Mouse (Mus musculus) lung, embryonic 15.5 days (tissue): ENCODE data around the gene Xxylt1. TPM values are rescaled to one million over a fixed set of nuclear protein-coding genes. Genes with fewer than 3 reads are reported as not detected.

ENCODE experiments used
- ATAC-seq: fragments of 200-750 bp; cut with Nextera tagmentation; 2 replicates; pipeline ENCODE4 v1.8.0; 2017; ENCODE audit warnings: moderate number of reproducible peaks, borderline replicate concordance; ENCODE audit not compliant: low FRiP score, low TSS enrichment; ENCODE audit errors: extremely low read depth
- H3K27ac ChIP-seq: fragments of 300-500 bp; sonication (generic); 2 replicates; pipeline ENCODE4 v1.5.1; 2015; ENCODE audit warnings: moderate library complexity, mild to moderate bottlenecking, inconsistent platforms
- H3K27me3 ChIP-seq: fragments of 300-500 bp; sonication (generic); 2 replicates; pipeline ENCODE4 v1.6.1; 2015; ENCODE audit warnings: inconsistent platforms
- H3K36me3 ChIP-seq: fragments of 300-500 bp; sonication (generic); 2 replicates; pipeline ENCODE4 v1.6.1; 2015; ENCODE audit warnings: inconsistent platforms
- H3K4me1 ChIP-seq: fragments of 300-500 bp; sonication (generic); 2 replicates; pipeline ENCODE4 v1.6.1; 2015; ENCODE audit warnings: inconsistent platforms
- H3K4me2 ChIP-seq: fragments of 300-500 bp; sonication (generic); 2 replicates; pipeline ENCODE4 v1.6.1; 2015; ENCODE audit warnings: inconsistent platforms, mild to moderate bottlenecking, moderate library complexity
- H3K4me3 ChIP-seq: fragments of 300-500 bp; sonication (generic); 2 replicates; pipeline ENCODE4 v1.5.1; 2015; ENCODE audit warnings: mild to moderate bottlenecking, inconsistent platforms
- H3K9ac ChIP-seq: fragments of 300-500 bp; sonication (generic); 2 replicates; pipeline ENCODE4 v1.6.1; 2015; ENCODE audit warnings: inconsistent platforms
- H3K9me3 ChIP-seq: fragments of 300-500 bp; sonication (generic); 2 replicates; pipeline ENCODE4 v1.6.1; 2016; ENCODE audit warnings: inconsistent platforms
- WGBS: fragments of 180-500 bp; shearing (Covaris S2); methylation state at CpG from one replicate; pipeline ENCODE4 v1.1.7; 2015; 5-methylcytosine and 5-hydroxymethylcytosine counted together
- polyA plus RNA-seq: library from polyadenylated mRNA; unstranded; fragments of >200 nt; fragmentation: Nextera tagmentation; extraction: Ambion mirVana; gene quantifications from 2 replicates; pipeline ENCODE4 v1.2.1, GENCODE M21; 2015

Xxylt1 gene
- polyA plus RNA-seq, 1 experiment from 2014 or later: 17.2 TPM

DNA sequence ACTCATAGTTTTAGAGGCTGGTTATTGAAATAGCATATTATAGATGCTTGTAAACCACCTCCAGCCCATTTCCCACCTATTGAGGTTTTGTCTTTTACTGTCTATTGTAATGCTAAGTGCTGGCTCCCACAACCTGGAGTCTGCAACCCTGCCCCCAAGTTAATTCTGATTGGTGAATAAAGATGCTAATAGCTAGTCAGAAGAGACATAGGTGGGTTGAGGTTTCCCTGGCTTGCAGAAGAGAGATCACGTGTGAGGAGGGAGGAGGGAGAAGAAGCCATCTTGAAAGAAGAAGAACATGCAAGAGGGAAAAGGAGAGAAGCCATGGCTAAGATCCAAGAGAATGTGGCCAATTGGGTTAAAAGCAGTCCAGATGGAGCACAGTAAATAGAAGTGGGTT lies 43.8 kb downstream of the Xxylt1 start:
- Histone ChIP-seq H3K4me2 (no peak overlapping the region), H3K27me3 (no peaks in the 10 kb centered on the region), H3K9ac (no peak overlapping the region), H3K4me3 (no peak overlapping the region), H3K36me3 (no peaks in the 10 kb centered on the region), H3K27ac (no peak overlapping the region), H3K4me1 (peaks cover 17% of the 10 kb centered on the region), H3K9me3 (no peaks in the 10 kb centered on the region)
- WGBS: 86% methylated on average over 1 of the region's 1 CpGs
- ATAC-seq: no peak

DNA sequence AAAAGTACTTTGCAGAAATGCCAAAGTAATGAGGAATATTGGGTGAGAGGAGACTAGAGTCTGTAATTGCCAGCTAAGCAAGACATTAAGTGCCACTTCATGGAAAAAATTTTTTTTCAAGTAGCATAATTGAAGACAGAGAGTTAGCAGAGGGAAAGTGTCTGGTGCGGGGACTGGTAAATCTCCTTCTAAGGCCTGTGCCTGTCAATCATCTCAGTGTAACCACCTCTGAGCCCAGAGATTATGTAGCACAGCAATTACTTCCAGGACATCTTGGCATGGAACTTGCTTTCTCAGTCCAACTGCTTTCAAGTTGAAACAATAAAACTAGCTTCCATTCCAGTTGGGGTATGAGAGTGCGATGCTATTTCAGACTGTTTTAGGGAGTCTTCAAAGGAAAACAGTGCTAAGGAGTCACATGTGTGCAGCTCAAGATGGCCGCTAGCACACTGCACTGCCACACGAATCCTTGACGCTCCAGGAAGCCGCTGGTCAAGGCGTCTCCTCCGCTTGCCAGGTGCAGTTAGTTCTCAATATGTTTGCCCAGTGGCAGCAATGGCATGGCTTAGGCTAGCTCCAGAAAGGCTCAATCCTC lies 45.5 kb downstream of the Xxylt1 start:
- WGBS: 77% methylated on average over 8 of the region's 8 CpGs
- no peaks in the 10 kb centered on the region for H3K9me3 ChIP-seq
- ATAC-seq: 0 out of 2 replicates have a peak, but pooled peaks have one; percentile 31
- peaks cover 17% of the 10 kb centered on the region for H3K4me1 ChIP-seq
- no peak overlapping the region for H3K9ac ChIP-seq
- no peak overlapping the region for H3K4me3 ChIP-seq
- peak overlapping the region; percentile 43; the same call in 1 of the 2 replicates for H3K27ac ChIP-seq
- H3K27me3 ChIP-seq: no peaks in the 10 kb centered on the region
- H3K4me2 ChIP-seq: no peak overlapping the region
- H3K36me3 ChIP-seq: no peaks in the 10 kb centered on the region

DNA sequence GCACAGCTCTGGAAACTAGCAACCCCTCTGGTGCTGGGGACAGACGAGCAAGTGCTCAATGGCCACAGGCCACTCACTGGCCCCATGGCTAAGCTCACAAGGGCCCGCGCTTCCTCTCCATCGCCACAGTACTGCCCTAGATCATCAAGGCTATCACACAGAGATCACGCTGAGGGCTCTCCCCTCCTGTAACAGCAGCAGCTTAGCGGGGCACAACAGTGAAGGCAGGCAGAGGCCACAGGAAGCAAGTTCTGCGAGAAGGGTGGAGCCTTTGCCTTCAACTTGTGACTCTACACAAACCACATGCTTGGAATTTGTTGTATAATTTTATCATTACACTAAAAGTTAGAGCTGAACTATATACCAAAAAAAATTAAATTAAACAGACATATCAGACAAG lies 46.0 kb downstream of the Xxylt1 start:
- H3K4me1 ChIP-seq: peaks cover 17% of the 10 kb centered on the region
- no peaks in the 10 kb centered on the region for H3K36me3 ChIP-seq
- H3K4me2 ChIP-seq: no peak overlapping the region
- H3K9ac ChIP-seq: no peak overlapping the region
- ATAC-seq: 0 out of 2 replicates have a peak, but pooled peaks have one; percentile 52
- no peak overlapping the region for H3K4me3 ChIP-seq
- H3K27me3 ChIP-seq: no peaks in the 10 kb centered on the region
- no peaks in the 10 kb centered on the region for H3K9me3 ChIP-seq
- 0 out of 2 replicates have a peak overlapping the region, but pooled peaks have one; percentile 11 for H3K27ac ChIP-seq
- WGBS: 44% methylated on average over 7 of the region's 7 CpGs

DNA sequence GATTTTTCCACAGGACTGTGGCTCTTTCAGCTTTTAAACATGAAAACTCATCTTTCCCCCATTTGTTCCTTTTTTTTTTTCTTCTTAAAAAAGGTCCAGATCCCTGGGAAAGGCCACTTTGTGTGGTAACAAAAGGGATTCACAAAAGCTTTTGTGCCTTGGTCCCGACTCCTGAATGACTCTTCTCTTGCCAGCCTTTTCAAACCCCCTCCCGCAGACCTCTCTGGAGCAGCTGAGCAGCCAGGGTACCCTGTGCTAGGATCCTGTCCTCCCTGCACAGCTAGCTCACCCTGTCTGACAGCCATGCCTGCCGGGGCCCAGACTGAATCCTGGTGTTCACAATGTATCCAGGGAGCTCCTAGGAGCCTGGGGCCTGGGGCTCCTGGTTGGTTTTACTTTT lies 47.2 kb downstream of the Xxylt1 start:
- H3K36me3 ChIP-seq: no peaks in the 10 kb centered on the region
- H3K27me3 ChIP-seq: no peaks in the 10 kb centered on the region
- no peaks in the 10 kb centered on the region for H3K9me3 ChIP-seq
- no peak for ATAC-seq
- no peak overlapping the region for H3K27ac ChIP-seq
- H3K4me1 ChIP-seq: peaks cover 17% of the 10 kb centered on the region
- WGBS: 87% methylated on average over 3 of the region's 3 CpGs
- no peak overlapping the region for H3K4me2 ChIP-seq
- H3K4me3 ChIP-seq: no peak overlapping the region
- no peak overlapping the region for H3K9ac ChIP-seq

DNA sequence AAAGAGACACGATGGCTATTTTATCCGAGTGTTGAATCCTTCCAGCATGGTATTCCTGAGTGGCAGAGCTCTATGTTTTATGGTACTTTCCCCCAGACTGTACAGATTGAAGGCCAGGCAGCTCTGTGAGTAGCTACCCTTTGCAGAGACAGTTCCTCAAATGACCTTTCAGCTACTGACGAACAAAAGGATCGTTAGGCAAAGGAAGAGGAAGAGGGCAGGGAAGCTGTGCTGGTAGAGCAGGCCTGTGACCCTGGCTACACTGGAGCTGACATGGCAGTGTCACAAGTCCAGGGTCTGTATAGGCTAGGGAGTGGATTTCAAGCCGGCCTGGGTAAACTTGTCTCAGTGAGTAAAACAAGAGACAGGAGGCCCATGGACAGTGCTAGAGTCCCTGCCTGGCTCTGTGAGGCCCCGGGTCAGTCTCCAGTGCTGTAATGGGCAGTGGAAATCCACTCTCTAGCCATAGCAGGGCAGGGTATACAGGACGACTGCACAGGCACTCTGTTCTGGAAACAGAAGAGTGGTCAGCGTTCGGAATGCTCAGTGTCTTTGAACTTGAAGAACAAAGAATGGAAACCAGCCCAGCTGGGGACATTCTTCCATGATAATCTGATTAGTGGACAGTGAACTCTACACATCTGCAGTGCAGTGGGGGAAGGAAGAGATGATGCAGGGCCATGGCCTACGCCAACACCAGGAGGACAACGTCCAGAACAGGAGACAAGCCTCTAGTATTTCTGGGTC lies 51.3 kb downstream of the Xxylt1 start:
- no peak for ATAC-seq
- 68% methylated on average over 11 of the region's 11 CpGs for WGBS
- H3K9ac ChIP-seq: no peak overlapping the region
- no peaks in the 10 kb centered on the region for H3K27me3 ChIP-seq
- no peaks in the 10 kb centered on the region for H3K36me3 ChIP-seq
- no peaks in the 10 kb centered on the region for H3K9me3 ChIP-seq
- no peak overlapping the region for H3K27ac ChIP-seq
- H3K4me1 ChIP-seq: peaks cover 11% of the 10 kb centered on the region; the same call in 1 of the 2 replicates
- H3K4me2 ChIP-seq: no peak overlapping the region
- no peak overlapping the region for H3K4me3 ChIP-seq

DNA sequence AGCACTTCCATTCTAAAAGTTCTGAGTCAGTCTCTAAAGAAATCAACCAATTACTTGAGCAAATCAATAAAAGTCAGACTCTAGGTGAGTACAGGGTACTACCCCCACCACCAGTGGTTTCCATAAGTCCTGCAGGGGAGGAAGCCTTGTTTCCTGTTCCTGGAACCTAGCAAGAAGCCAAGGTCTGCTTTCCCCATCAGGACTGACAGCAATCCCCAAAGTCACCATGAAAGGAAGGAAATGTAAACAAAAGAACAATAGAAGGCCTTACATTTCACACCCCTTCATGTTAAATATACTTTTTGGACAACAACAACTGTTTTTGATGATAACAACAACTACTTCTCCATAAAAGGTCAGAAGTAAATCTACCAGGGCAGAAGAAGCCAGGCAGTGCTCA lies 53.6 kb downstream of the Xxylt1 start:
- H3K4me1 ChIP-seq: 0 out of 2 replicates have a peak, but pooled peaks cover 6% of the 10 kb centered on the region
- H3K36me3 ChIP-seq: no peaks in the 10 kb centered on the region
- no peak overlapping the region for H3K27ac ChIP-seq
- H3K9ac ChIP-seq: no peak overlapping the region
- no peak for ATAC-seq
- H3K27me3 ChIP-seq: no peaks in the 10 kb centered on the region
- no peaks in the 10 kb centered on the region for H3K9me3 ChIP-seq
- H3K4me2 ChIP-seq: no peak overlapping the region
- no peak overlapping the region for H3K4me3 ChIP-seq

DNA sequence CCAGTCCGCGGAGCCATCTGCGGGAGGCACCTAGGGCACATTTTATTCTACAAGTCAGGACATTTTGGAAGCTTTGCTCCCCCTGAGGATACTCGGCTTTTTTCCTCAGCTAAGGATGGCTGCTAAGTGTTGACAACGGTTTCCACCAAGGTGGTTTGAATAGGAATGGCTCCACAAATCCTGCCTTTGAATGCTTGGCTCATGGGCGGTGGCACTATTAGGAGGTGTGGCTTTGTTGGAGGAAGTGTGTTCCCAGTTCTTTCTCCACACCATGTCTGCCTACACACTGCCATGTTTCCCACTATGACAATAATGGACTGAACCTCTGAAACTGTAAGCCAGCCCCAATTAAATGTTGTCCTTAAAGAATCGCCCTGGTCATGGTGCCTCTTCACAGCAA lies 55.7 kb downstream of the Xxylt1 start:
- Histone ChIP-seq H3K4me1 (peaks cover 22% of the 10 kb centered on the region), H3K9ac (no peak overlapping the region), H3K27me3 (no peaks in the 10 kb centered on the region), H3K27ac (no peak overlapping the region), H3K36me3 (no peaks in the 10 kb centered on the region), H3K9me3 (no peaks in the 10 kb centered on the region), H3K4me3 (no peak overlapping the region), H3K4me2 (no peak overlapping the region)
- ATAC-seq: no peak
- 90% methylated on average over 7 of the region's 7 CpGs for WGBS

DNA sequence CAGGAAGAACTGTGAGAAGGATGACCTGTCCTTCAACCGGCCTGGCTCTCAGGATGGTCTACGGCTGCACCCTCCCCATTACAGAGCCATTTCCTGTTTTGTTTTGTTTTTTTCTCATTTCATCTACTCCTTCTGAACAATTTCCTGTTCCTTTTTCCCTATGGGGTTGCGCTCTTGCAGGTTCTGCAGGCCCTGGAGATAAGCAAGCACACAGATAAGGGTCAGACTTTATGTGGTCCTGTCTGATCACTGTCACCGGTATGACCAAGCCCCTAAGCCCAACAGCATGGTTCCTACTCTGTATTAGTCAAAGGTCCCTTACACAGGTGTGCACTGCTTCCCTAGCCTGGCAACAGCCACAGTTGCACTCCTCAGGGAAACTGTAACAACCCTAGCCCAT lies 56.2 kb downstream of the Xxylt1 start:
- H3K27me3 ChIP-seq: no peaks in the 10 kb centered on the region
- peaks cover 22% of the 10 kb centered on the region for H3K4me1 ChIP-seq
- no peak for ATAC-seq
- H3K9me3 ChIP-seq: no peaks in the 10 kb centered on the region
- no peak overlapping the region for H3K9ac ChIP-seq
- no peak overlapping the region for H3K4me3 ChIP-seq
- no peak overlapping the region for H3K27ac ChIP-seq
- no peaks in the 10 kb centered on the region for H3K36me3 ChIP-seq
- H3K4me2 ChIP-seq: no peak overlapping the region
- 76% methylated on average over 4 of the region's 4 CpGs for WGBS

DNA sequence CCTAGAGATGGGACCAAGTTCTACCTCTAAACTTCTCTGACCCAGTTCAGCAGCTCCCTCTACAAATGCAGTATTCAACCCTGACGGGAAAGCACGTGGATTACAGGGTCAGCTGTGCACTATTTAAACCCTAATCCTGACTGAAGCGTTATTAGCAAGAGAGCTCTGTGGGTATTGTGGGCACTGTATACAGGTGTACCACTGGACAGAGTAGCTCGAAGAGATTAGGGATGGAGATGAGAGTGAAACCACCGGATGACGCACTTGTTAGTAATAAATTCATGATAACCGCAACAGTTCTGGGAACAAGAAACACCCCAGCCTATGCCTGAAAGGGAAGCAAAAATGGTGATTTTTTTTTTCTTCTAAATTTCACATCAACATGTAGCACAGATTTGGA lies 57.0 kb downstream of the Xxylt1 start:
- no peak for ATAC-seq
- Histone ChIP-seq H3K27me3 (no peaks in the 10 kb centered on the region), H3K4me2 (no peak overlapping the region), H3K9me3 (no peaks in the 10 kb centered on the region), H3K4me3 (no peak overlapping the region), H3K9ac (no peak overlapping the region), H3K27ac (no peak overlapping the region), H3K4me1 (peaks cover 25% of the 10 kb centered on the region), H3K36me3 (no peaks in the 10 kb centered on the region)
- 86% methylated on average over 7 of the region's 7 CpGs for WGBS

DNA sequence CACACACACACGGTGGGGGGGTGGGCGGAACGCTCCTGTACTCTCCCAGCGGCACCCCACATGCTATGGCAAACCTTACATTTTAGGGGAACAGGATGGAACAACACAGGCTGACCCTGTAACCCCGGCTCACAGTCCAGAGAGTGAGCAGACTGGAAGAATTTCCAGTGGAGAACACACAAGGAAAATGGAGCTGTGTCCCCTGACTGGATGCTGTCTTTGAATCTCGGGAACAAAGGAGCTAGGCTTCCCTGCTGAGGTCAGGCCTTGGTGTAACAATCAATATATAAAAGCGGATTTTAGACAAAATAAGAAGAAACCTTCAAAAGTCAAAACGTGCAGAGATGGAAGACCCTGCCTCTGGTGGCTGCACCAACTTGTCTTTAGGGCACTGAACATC lies 57.4 kb downstream of the Xxylt1 start:
- H3K4me1 ChIP-seq: peaks cover 29% of the 10 kb centered on the region
- no peak overlapping the region for H3K4me3 ChIP-seq
- H3K36me3 ChIP-seq: no peaks in the 10 kb centered on the region
- H3K4me2 ChIP-seq: no peak overlapping the region
- no peak overlapping the region for H3K27ac ChIP-seq
- 87% methylated on average over 8 of the region's 8 CpGs for WGBS
- H3K9me3 ChIP-seq: no peaks in the 10 kb centered on the region
- no peak for ATAC-seq
- no peak overlapping the region for H3K9ac ChIP-seq
- no peaks in the 10 kb centered on the region for H3K27me3 ChIP-seq

DNA sequence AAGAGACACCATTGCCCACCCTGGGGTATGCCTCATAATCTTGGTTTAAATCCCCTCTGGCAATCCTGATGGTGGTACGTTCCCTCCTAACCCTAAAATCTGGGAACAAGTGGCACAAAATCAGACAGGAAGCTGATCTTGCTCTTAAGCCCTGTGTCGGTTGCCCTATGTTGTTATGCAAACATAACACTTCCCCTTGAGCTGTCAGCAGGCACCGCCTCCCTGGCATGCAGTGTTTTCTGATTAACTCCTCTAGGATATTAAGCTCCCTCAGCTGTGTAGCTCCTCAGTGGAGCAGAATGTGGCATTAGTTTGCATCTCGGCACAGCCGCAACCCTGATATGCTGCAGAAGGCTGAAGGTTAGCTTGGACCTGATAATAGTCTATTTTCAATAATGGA lies 58.9 kb downstream of the Xxylt1 start:
- WGBS: 48% methylated on average over 5 of the region's 5 CpGs
- Histone ChIP-seq H3K27ac (no peak overlapping the region), H3K9me3 (no peaks in the 10 kb centered on the region), H3K4me2 (no peak overlapping the region), H3K4me1 (peaks cover 25% of the 10 kb centered on the region), H3K4me3 (no peak overlapping the region), H3K36me3 (no peaks in the 10 kb centered on the region), H3K27me3 (no peaks in the 10 kb centered on the region), H3K9ac (no peak overlapping the region)
- no peak for ATAC-seq

DNA sequence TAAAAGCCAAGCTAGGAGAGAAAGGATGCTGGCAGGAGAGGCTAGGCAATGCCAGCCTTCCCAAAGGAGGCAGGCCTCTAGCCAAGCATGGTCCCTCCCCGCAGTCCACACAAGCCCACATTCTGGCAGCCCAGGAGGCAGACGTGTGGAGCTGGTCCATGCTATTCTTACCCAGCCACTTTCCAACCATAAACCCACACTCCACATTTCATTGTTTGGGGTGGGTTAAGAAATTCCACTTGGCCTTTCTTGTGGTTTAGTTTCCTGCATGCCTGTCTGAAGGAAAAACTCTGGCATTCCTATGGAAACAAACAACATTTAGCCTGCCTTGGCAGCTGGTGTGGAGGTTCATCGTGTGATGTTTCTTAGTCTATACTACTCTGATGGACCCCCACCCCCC lies 61.7 kb downstream of the Xxylt1 start:
- no peaks in the 10 kb centered on the region for H3K9me3 ChIP-seq
- H3K36me3 ChIP-seq: no peaks in the 10 kb centered on the region
- no peak overlapping the region for H3K4me3 ChIP-seq
- no peaks in the 10 kb centered on the region for H3K27me3 ChIP-seq
- H3K4me2 ChIP-seq: no peak overlapping the region
- H3K4me1 ChIP-seq: peaks cover 25% of the 10 kb centered on the region
- H3K27ac ChIP-seq: no peak overlapping the region; the same call in 1 of the 2 replicates
- ATAC-seq: no peak
- 51% methylated on average over 3 of the region's 3 CpGs for WGBS
- no peak overlapping the region for H3K9ac ChIP-seq
